Mouse (Mus musculus) hematopoietic stem cell, adult 5-6 weeks (primary cell): Measurements from ENCODE around the gene Cntnap2. TPM values are rescaled to one million over a fixed set of nuclear protein-coding genes. Genes with fewer than 3 reads are reported as not detected.
A peak's percentile ranks its signal among the peaks of the same experiment; 100 is the strongest.
"Not testable (repeated sequence)": the region's sequence is repeated elsewhere in the genome, so short reads cannot be mapped to it uniquely, and the experiment has no call there.

Experiments used
- ATAC-seq, 2 experiments: fragments of 125-278 bp in 1 of 2; replicated peaks in 1 of 2; 2 replicates each; pipeline ENCODE4 v1.8.0; 2016 to 2017; ENCODE audit warnings: inconsistent platforms in 2 of 2, mild to moderate bottlenecking in 2 of 2, moderate number of reproducible peaks in 2 of 2, low read depth in 1 of 2, moderate TSS enrichment in 1 of 2; ENCODE audit not compliant: low FRiP score in 2 of 2, poor library complexity in 2 of 2, severe bottlenecking in 2 of 2, insufficient read depth in 1 of 2, low TSS enrichment in 1 of 2
- total RNA-seq: library from RNA; stranded (forward); fragments of 172-1452, 232-1000 nt; gene quantifications from 2 replicates; pipeline ENCODE4 v1.2.3, GENCODE M21; 2017

The Cntnap2 gene
- total RNA-seq, 1 experiment from 2014 or later, result not detected

- no peak for ATAC-seq
Measured at GRCm38 (mm10) chr6:46398725-46399589, 1339.8 kb downstream of the Cntnap2 start.

GRCm38 (mm10) chr6:46414154-46414553 is 1355.0 kb downstream of the Cntnap2 start:
- no peak for ATAC-seq

GRCm38 (mm10) chr6:46414562-46414961 is 1355.4 kb downstream of the Cntnap2 start:
- no peak for ATAC-seq

DNA sequence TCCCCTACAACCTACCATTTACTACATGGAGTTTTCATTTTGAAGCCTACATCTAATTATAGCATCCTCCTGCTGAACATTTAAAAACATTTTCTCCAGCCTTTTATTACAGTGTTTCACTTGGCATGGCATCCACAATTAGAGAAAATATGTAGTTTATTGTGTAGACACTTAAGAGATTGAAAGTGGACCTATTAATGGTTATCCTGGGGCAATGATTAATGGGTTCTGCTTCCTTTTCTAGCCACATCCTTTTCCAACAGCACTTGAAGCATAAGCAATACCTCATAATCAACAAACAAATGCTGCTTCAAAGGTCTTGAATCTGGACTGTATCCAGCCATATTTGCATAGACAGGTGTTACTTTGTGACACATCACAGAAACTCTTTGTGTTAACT is 1360.7 kb downstream of the Cntnap2 start:
- ATAC-seq, result peak; percentile 12 to 69; a peak in 3 of 4 replicates

GRCm38 (mm10) chr6:46420349-46420748 is 1361.2 kb downstream of the Cntnap2 start:
- ATAC-seq, result no peak

GRCm38 (mm10) chr6:46428231-46428630 is 1369.1 kb downstream of the Cntnap2 start:
- no peak for ATAC-seq

DNA sequence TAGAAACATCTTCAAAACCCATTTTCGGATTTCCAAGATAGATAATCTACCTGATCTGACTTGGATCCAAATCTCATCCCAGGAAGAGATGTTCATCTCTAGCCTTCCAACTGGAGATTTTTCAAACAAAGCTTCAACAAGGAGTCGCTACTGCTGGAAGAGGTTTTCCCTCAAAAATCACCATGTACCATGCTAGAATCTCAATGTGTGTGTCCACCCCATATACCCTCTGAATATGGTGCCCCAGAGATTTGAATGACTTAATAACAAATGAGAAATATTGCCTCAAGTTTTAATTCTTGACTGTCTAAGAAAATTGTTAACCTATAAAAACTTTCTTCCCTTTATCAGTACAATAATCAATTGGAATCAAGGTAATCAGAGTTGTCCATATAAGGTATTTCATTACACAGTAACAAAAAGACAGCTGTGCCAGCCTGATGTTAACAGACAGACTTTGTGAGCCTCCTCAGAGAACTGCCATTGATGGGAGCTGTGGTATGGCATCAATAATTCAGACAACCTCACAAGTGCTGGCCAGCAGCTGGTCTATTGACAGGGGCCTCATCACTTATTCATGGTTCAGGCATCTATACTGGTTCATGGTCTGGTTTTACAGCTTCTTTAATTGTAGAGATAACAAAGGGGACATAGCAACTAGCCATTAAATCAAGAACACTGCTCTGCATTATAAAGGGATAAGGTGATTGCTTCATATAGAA is 1391.9 kb downstream of the Cntnap2 start:
- ATAC-seq, result no peak

DNA sequence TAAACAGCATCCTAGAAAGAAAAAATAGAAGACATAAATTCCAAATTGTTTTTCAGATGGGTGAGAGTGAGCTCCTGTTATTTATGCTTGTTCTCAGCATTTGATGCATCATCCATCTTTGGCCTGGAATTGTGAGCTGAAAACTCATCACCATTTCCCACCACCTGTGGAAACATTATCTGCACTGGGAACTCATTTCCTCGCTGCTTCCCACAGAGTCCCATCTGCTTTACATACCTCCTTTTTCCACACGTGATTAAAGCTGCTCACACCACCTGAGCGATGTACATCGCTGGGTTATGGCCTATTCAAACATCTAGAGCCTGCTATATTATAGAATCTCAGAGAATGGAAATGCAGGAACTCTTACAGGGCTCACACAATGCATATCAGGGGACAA is 1413.5 kb downstream of the Cntnap2 start:
- no peak for ATAC-seq

- ATAC-seq, result no peak
Measured at GRCm38 (mm10) chr6:46484392-46484791, 1425.2 kb downstream of the Cntnap2 start.

DNA sequence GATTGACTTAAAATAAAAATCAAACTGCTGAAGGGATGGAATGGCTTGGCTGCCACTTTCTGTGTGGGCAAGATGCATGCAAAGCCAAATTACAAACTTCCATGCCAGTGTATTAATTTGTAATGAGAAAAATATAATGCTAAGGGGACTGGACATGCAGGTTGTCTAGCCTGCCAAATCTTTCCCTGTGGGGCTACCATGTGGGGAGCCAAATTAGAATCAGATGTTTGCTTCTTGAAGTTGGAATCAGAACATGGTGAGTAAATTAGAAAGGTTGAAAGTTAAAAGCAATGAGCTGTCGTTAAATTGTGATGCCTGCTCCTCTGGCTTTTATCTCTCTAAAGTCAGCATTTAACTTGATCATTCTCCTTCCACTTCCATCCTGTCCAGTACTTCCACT is 1443.6 kb downstream of the Cntnap2 start:
- no peak for ATAC-seq

DNA sequence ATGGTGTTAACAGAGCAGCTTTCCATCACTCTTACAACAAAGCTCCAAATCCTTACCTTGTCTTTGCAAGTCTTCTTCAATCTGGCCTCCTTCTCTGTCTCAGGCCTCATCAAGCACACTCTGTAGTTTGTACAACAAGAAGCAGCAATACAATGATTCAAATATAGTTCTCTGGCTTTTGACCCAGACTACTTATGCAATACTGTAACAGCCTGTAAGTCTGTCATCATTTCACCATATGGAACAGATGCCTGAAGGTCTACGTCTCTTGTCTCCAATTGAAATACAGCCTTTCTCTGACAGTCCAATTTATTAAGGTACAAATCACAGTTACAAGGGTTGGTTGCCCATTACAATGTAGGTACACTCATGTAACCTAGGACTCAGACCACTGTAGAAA is 1453.7 kb downstream of the Cntnap2 start:
- no peak for ATAC-seq

GRCm38 (mm10) chr6:46537586-46537985 is 1478.4 kb downstream of the Cntnap2 start:
- not testable (repeated sequence) for ATAC-seq

- no peak for ATAC-seq
Measured at GRCm38 (mm10) chr6:46563470-46563869, 1504.3 kb downstream of the Cntnap2 start.

- ATAC-seq, result no peak
Measured at GRCm38 (mm10) chr6:46575055-46575454, 1515.9 kb downstream of the Cntnap2 start.

DNA sequence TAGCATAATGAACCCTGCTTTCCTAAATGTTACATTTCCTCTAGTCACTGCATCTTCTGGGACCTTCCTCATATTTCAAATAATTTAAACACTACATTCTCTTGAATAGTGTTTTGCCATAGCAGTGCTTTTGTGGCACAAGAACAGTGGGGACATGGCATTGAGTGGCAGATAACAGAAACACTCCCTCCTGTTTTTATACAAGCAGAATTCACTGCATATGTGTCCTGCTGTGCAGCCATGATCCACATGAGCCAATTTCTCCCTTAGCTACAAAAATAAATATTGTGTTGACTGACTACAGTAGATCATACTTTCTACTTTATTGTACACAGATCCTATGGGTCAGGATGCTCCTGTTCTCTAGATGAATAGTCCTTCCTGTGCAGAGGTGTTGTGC is 1553.2 kb downstream of the Cntnap2 start:
- no peak for ATAC-seq

DNA sequence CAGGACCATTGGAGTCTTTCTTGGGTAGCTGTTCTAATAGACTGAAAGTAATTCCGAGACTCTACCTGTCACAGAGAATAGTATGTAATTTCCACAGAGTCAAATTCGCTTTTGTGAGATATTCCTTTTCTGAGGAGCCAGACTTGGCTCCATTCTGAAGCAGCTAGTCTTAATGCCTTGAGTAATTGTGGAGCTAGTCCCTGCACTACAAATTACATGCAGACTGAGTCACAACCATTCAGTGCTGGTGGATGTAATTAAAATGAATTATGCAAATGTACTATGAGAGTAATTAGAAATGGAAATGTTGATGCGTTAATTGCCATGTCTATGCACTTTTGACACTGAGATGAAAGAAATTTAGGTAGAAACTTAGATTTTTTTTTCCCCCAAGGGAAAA is 1553.7 kb downstream of the Cntnap2 start:
- ATAC-seq, result no peak

- no peak for ATAC-seq
Measured at GRCm38 (mm10) chr6:46669018-46669417, 1609.9 kb downstream of the Cntnap2 start.

GRCm38 (mm10) chr6:46675081-46675480 is 1615.9 kb downstream of the Cntnap2 start:
- no peak for ATAC-seq
